ENCODE assay signal across 8 mouse cellular contexts in genomic region chr11:106789649-106790048, GRCm38 (mm10). TPM values are rescaled to one million over a fixed set of nuclear protein-coding genes. Genes with fewer than 3 reads are reported as not detected.
A peak's percentile ranks its signal among the peaks of the same experiment; 100 is the strongest.
DNase-seq lines count a peak whose midpoint lies in the region; ATAC-seq and TF ChIP-seq lines count a peak whose summit lies in the region.

No protein-coding gene starts in this region.

- H3K27me3 ChIP-seq in kidney, postnatal 0 days (ENCODE audit: insufficient read depth, low read length): no peaks in the 10 kb centered on the region
- H3K27me3 ChIP-seq in hindbrain, embryonic 11.5 days (ENCODE audit: control insufficient read depth, insufficient read depth, low read length): no peaks in the 10 kb centered on the region
- no peaks in the 10 kb centered on the region for H3K27me3 ChIP-seq in midbrain, embryonic 15.5 days (replicated peaks)

- 1% methylated on average over 6 of the region's 6 CpGs for WGBS in kidney, postnatal 0 days
- WGBS in hindbrain, embryonic 11.5 days: 1% methylated on average over 6 of the region's 6 CpGs
- 0% methylated on average over 6 of the region's 6 CpGs for whole genome bisulfite sequencing in midbrain, embryonic 15.5 days

- intact Hi-C loops in gastrocnemius, postnatal 14 days (cut with DNase I; ENCODE audit: low total_unique reads): no loop called here

- H3K4me2 ChIP-seq in kidney, postnatal 0 days (ENCODE audit: low read length): peak overlapping the region; percentile 85
- peak overlapping the region; percentile 62 for H3K4me2 ChIP-seq in hindbrain, embryonic 11.5 days (replicated peaks; ENCODE audit: low read depth, low read length)
- H3K4me2 ChIP-seq in midbrain, embryonic 15.5 days: peak overlapping the region; percentile 72

- peak; percentile 54 for DNase-seq in kidney, postnatal 0 days (ENCODE audit: low spot score)
- DNase-seq in kidney, adult 18-20 months: no peak
- peak; percentile 61 for DNase-seq in hindbrain, embryonic 11.5 days (ENCODE audit: low spot score)
- DNase-seq in layer of hippocampus, adult 8-10 months (ENCODE audit: low spot score in 2 of 2): no peak
- no peak for DNase-seq in kidney, postnatal 36 days
- no peak for DNase-seq in gastrocnemius, postnatal 14 days

- no peak for ATAC-seq in kidney, postnatal 0 days (replicated peaks; ENCODE audit: low FRiP score, low read depth)
- ATAC-seq in hindbrain, embryonic 11.5 days (ENCODE audit: low FRiP score): no peak
- ATAC-seq in midbrain, embryonic 15.5 days (replicated peaks): no peak

- peak overlapping the region; percentile 96 for H3K9ac ChIP-seq in kidney, postnatal 0 days (ENCODE audit: low read depth, low read length)
- peak overlapping the region; percentile 100 for H3K9ac ChIP-seq in hindbrain, embryonic 11.5 days (ENCODE audit: low read depth, low read length)
- H3K9ac ChIP-seq in midbrain, embryonic 15.5 days: peak overlapping the region; percentile 85

- H3K9me3 ChIP-seq in kidney, postnatal 0 days (replicated peaks; ENCODE audit: low read length): no peaks in the 10 kb centered on the region
- no peaks in the 10 kb centered on the region for H3K9me3 ChIP-seq in hindbrain, embryonic 11.5 days (ENCODE audit: control insufficient read depth, low read length)
- H3K9me3 ChIP-seq in midbrain, embryonic 15.5 days: no peaks in the 10 kb centered on the region

- H3K4me1 ChIP-seq in kidney, postnatal 0 days (replicated peaks; ENCODE audit: insufficient read depth, low read length): no peaks in the 10 kb centered on the region
- H3K4me1 ChIP-seq in brown adipose tissue, adult 24 weeks (ENCODE audit: control insufficient read depth, insufficient read depth, insufficient read length, low read length): no peaks in the 10 kb centered on the region
- H3K4me1 ChIP-seq in hindbrain, embryonic 11.5 days (replicated peaks; ENCODE audit: control insufficient read depth, insufficient read depth, low read length): 0 out of 2 replicates have a peak, but pooled peaks cover 2% of the 10 kb centered on the region
- H3K4me1 ChIP-seq in midbrain, embryonic 15.5 days: peaks cover 31% of the 10 kb centered on the region

- TF ChIP-seq CTCF in kidney, postnatal 0 days (IDR thresholded peaks at IDR 0.05; ENCODE audit: low read depth): no peak

- peaks cover 28% of the 10 kb centered on the region for H3K36me3 ChIP-seq in kidney, postnatal 0 days (ENCODE audit: insufficient read depth, low read length)
- peaks cover 5% of the 10 kb centered on the region; the same call in 1 of the 2 replicates for H3K36me3 ChIP-seq in hindbrain, embryonic 11.5 days (ENCODE audit: control insufficient read depth, insufficient read depth, low read length)
- peaks cover 21% of the 10 kb centered on the region for H3K36me3 ChIP-seq in midbrain, embryonic 15.5 days (replicated peaks)

- H3K27ac ChIP-seq in kidney, postnatal 0 days: peak overlapping the region; percentile 99
- H3K27ac ChIP-seq in brown adipose tissue, adult 24 weeks (replicated peaks; ENCODE audit: low read depth, low read length): peak overlapping the region; percentile 75
- peak overlapping the region; percentile 98 for H3K27ac ChIP-seq in hindbrain, embryonic 11.5 days (ENCODE audit: low read depth, low read length)
- peak overlapping the region; percentile 99 for H3K27ac ChIP-seq in midbrain, embryonic 15.5 days

- H3K4me3 ChIP-seq in kidney, postnatal 0 days (replicated peaks; ENCODE audit: low read depth, low read length): peak overlapping the region; percentile 95
- peak overlapping the region; percentile 80 for H3K4me3 ChIP-seq in brown adipose tissue, adult 24 weeks (ENCODE audit: insufficient read depth, low read depth, low read length)
- H3K4me3 ChIP-seq in hindbrain, embryonic 11.5 days (ENCODE audit: low read depth, low read length): peak overlapping the region; percentile 98
- peak overlapping the region; percentile 76 for H3K4me3 ChIP-seq in midbrain, embryonic 15.5 days

RNA-seq across cellular contexts. Expression of gene Cep95, which starts 0.6 kb away (rescaled TPM):
- polyA plus RNA-seq in kidney, postnatal 0 days (2015; fragmentation: Nextera tagmentation; extraction: Ambion mirVana): 12.7 and 13.8 TPM in 2 replicates
- 3.4 and 13.9 TPM in 2 replicates for polyA plus RNA-seq in brown adipose tissue, adult 24 weeks (2012; ENCODE audit: insufficient read depth, insufficient read length, missing spikeins)
- polyA plus RNA-seq in hindbrain, embryonic 11.5 days (2014; fragmentation: Nextera tagmentation; extraction: Ambion mirVana): 19.4 and 22.5 TPM in 2 replicates
- polyA plus RNA-seq in midbrain, embryonic 15.5 days (2015; fragmentation: Nextera tagmentation; extraction: Ambion mirVana): 17.0 and 17.3 TPM in 2 replicates
- 10 to 100 TPM in 3 of 4 experiments, 1 to 10 TPM in 1; 9.1 to 15.6 (median 13.8) TPM for total RNA-seq in layer of hippocampus, adult 8-10 months (2022)
- 1 to 10 TPM; 4.9 to 5.0 TPM for total RNA-seq in gastrocnemius, postnatal 14 days (2021)

RNA-seq across cellular contexts. Expression of gene Ddx5, which starts 0.7 kb away (rescaled TPM):
- 297 and 309 TPM in 2 replicates for polyA plus RNA-seq in kidney, postnatal 0 days (2015; fragmentation: Nextera tagmentation; extraction: Ambion mirVana)
- polyA plus RNA-seq in brown adipose tissue, adult 24 weeks (2012; ENCODE audit: insufficient read depth, insufficient read length, missing spikeins): 337 and 404 TPM in 2 replicates
- polyA plus RNA-seq in hindbrain, embryonic 11.5 days (2014; fragmentation: Nextera tagmentation; extraction: Ambion mirVana): 544 and 600 TPM in 2 replicates
- 370 and 394 TPM in 2 replicates for polyA plus RNA-seq in midbrain, embryonic 15.5 days (2015; fragmentation: Nextera tagmentation; extraction: Ambion mirVana)
- total RNA-seq in layer of hippocampus, adult 8-10 months (2022): 100 to 1,000 TPM; 697 to 742 (median 710) TPM
- 100 to 1,000 TPM; 203 to 252 TPM for total RNA-seq in gastrocnemius, postnatal 14 days (2021)

RNA-seq across cellular contexts. Expression of gene Polg2, which starts 10.3 kb away (rescaled TPM):
- 11.1 and 11.9 TPM in 2 replicates for polyA plus RNA-seq in kidney, postnatal 0 days (2015; fragmentation: Nextera tagmentation; extraction: Ambion mirVana)
- polyA plus RNA-seq in brown adipose tissue, adult 24 weeks (2012; ENCODE audit: insufficient read depth, insufficient read length, missing spikeins): 4.6 and 5.1 TPM in 2 replicates
- polyA plus RNA-seq in hindbrain, embryonic 11.5 days (2014; fragmentation: Nextera tagmentation; extraction: Ambion mirVana): 9.5 and 11.0 TPM in 2 replicates
- polyA plus RNA-seq in midbrain, embryonic 15.5 days (2015; fragmentation: Nextera tagmentation; extraction: Ambion mirVana): 9.6 and 10.4 TPM in 2 replicates
- total RNA-seq in layer of hippocampus, adult 8-10 months (2022): 1 to 10 TPM; 3.4 to 5.6 (median 3.7) TPM
- 1 to 10 TPM; 3.1 to 3.5 TPM for total RNA-seq in gastrocnemius, postnatal 14 days (2021)

RNA-seq across cellular contexts. Expression of gene Milr1, which starts 38.6 kb away (rescaled TPM):
- 0.78 and 0.89 TPM in 2 replicates for polyA plus RNA-seq in kidney, postnatal 0 days (2015; fragmentation: Nextera tagmentation; extraction: Ambion mirVana)
- 0.95 TPM in 1 of 2 replicates, not detected in the other for polyA plus RNA-seq in brown adipose tissue, adult 24 weeks (2012; ENCODE audit: insufficient read depth, insufficient read length, missing spikeins)
- 1.1 and 2.0 TPM in 2 replicates for polyA plus RNA-seq in hindbrain, embryonic 11.5 days (2014; fragmentation: Nextera tagmentation; extraction: Ambion mirVana)
- polyA plus RNA-seq in midbrain, embryonic 15.5 days (2015; fragmentation: Nextera tagmentation; extraction: Ambion mirVana): 0.79 and 0.88 TPM in 2 replicates
- 1 to 10 TPM in 2 of 4 experiments, not detected in 2; 4.9 to 6.2 TPM for total RNA-seq in layer of hippocampus, adult 8-10 months (2022)
- total RNA-seq in gastrocnemius, postnatal 14 days (2021): under 1 TPM; 0.55 to 0.84 TPM

RNA-seq across cellular contexts. Expression of gene Pecam1, which starts 39.2 kb away (rescaled TPM):
- polyA plus RNA-seq in kidney, postnatal 0 days (2015; fragmentation: Nextera tagmentation; extraction: Ambion mirVana): 54.1 and 55.0 TPM in 2 replicates
- polyA plus RNA-seq in brown adipose tissue, adult 24 weeks (2012; ENCODE audit: insufficient read depth, insufficient read length, missing spikeins): 31.7 and 54.7 TPM in 2 replicates
- polyA plus RNA-seq in hindbrain, embryonic 11.5 days (2014; fragmentation: Nextera tagmentation; extraction: Ambion mirVana): 19.0 and 20.3 TPM in 2 replicates
- polyA plus RNA-seq in midbrain, embryonic 15.5 days (2015; fragmentation: Nextera tagmentation; extraction: Ambion mirVana): 15.1 and 17.5 TPM in 2 replicates
- 10 to 100 TPM; 16.0 to 21.1 (median 18.0) TPM for total RNA-seq in layer of hippocampus, adult 8-10 months (2022)
- total RNA-seq in gastrocnemius, postnatal 14 days (2021): 10 to 100 TPM; 92.5 to 98.5 TPM

Comparison
In these comparisons a context has a peak if more than half of its experiments do, and no peak if none do; other contexts are left out.
1. DNase-seq: peak in kidney, postnatal 0 days (single experiment) and hindbrain, embryonic 11.5 days (single experiment); none in kidney, adult 18-20 months (single experiment), layer of hippocampus, adult 8-10 months (0 of 2), kidney, postnatal 36 days (0 of 2) and gastrocnemius, postnatal 14 days (single experiment).
2. Peak in every context shown above with its lines, with median percentiles within 50 percentile points of each other: H3K27ac ChIP-seq, H3K4me2 ChIP-seq, H3K4me3 ChIP-seq and H3K9ac ChIP-seq.